Mouse (Mus musculus): ENCODE data around the gene Naglu. TPM values are rescaled to one million over a fixed set of nuclear protein-coding genes. Genes with fewer than 3 reads are reported as not detected.

Naglu gene
- polyA plus RNA-seq, 1 experiment from 2014 or later: 11.5 TPM

DNA sequence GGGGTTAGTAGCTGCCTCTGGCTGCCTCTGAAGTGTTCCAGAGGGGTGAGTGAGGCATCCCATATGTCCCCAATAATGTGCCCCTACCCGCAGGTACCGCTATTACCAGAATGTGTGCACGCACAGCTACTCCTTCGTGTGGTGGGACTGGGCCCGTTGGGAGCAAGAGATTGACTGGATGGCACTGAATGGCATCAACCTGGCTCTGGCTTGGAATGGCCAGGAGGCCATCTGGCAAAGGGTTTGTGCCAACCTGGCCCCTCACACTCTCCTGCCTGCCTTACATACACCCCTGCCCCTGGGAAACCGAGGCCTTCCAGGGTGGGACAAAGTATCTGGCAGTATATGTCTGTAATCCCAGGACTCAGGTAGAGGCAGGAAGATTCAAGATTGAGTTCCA lies 1.2 kb downstream of the Naglu start:
- 75% methylated on average over 6 of the region's 6 CpGs for WGBS
- no peak overlapping the region for H3K4me2 ChIP-seq (ENCODE audit: low read depth, low read length)
- H3K36me3 ChIP-seq (ENCODE audit: control insufficient read depth, insufficient read depth): no peaks in the 10 kb centered on the region
- H3K9me3 ChIP-seq (replicated peaks; ENCODE audit: control insufficient read depth, low read length): no peaks in the 10 kb centered on the region
- H3K4me1 ChIP-seq (ENCODE audit: control insufficient read depth, insufficient read depth, low read length): peaks cover 21% of the 10 kb centered on the region
- no peak overlapping the region for H3K4me3 ChIP-seq (ENCODE audit: low read length)
- H3K9ac ChIP-seq (ENCODE audit: low read length): no peak overlapping the region
- ATAC-seq (replicated peaks; ENCODE audit: extremely low read depth, insufficient read depth, low FRiP score): no peak
- H3K27ac ChIP-seq (ENCODE audit: low read length): no peak overlapping the region
- 0 out of 2 replicates have a peak, but pooled peaks cover 2% of the 10 kb centered on the region for H3K27me3 ChIP-seq (ENCODE audit: control insufficient read depth, insufficient read depth, low read length)

DNA sequence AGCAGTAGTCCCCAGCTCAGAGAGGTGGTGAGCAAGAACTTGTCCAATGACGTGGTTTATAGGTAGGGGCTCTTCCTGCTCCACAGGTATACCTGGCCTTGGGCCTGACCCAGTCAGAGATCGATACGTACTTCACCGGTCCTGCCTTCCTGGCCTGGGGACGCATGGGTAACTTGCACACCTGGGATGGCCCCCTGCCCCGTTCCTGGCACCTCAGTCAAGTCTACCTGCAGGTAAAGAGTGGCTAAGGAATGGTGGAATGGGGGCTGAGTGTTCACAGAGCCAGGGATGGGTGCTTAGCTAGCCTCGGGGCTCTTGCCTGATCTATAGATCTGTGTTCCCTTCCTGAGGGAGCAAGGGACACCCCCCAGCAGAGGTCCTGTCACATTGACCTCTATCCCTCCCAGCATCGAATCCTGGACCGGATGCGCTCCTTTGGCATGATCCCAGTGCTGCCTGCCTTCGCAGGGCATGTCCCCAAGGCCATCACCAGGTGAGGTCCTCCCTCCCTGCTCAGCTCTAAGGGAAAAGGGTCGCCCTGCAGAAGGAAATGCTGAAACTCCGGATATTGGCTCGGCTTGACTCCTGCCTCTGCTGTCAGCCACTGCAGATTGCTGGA lies 2.1 kb downstream of the Naglu start:
- no peak overlapping the region for H3K9ac ChIP-seq (ENCODE audit: low read length)
- H3K27me3 ChIP-seq (ENCODE audit: control insufficient read depth, insufficient read depth, low read length): peaks cover 2% of the 10 kb centered on the region; the same call in 1 of the 2 replicates
- H3K4me2 ChIP-seq (ENCODE audit: low read depth, low read length): no peak overlapping the region
- no peak overlapping the region for H3K27ac ChIP-seq (ENCODE audit: low read length)
- H3K36me3 ChIP-seq (ENCODE audit: control insufficient read depth, insufficient read depth): peaks cover 3% of the 10 kb centered on the region; the same call in 1 of the 2 replicates
- ATAC-seq (replicated peaks; ENCODE audit: extremely low read depth, insufficient read depth, low FRiP score): no peak
- H3K9me3 ChIP-seq (replicated peaks; ENCODE audit: control insufficient read depth, low read length): no peaks in the 10 kb centered on the region
- WGBS: 72% methylated on average over 14 of the region's 14 CpGs
- H3K4me3 ChIP-seq (ENCODE audit: low read length): no peak overlapping the region
- peaks cover 13% of the 10 kb centered on the region for H3K4me1 ChIP-seq (ENCODE audit: control insufficient read depth, insufficient read depth, low read length)

DNA sequence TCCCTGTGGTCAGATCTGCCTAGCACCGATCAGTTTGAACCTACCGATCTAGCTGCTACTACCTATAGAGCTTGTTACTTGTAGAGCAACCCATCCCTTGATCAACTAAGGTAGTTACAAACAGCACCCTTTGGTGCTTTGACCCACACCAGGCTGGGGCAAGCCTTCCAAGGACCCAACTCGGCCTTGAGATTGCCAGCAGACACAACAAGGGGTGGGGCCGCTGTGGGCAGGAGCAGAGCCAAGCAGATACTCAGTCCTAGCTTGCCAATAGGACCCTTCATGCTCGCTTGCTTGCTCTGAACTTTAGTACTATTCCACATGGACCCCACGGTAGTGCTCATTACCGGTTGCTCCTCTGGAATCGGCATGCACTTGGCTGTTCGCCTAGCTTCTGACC lies 8.3 kb downstream of the Naglu start, which contains the start of gene Hsd17b1:
Hsd17b1 (plus strand) TSS at position 291 of the 400 bp plus-strand sequence.
- WGBS: 68% methylated on average over 9 of the region's 9 CpGs

DNA sequence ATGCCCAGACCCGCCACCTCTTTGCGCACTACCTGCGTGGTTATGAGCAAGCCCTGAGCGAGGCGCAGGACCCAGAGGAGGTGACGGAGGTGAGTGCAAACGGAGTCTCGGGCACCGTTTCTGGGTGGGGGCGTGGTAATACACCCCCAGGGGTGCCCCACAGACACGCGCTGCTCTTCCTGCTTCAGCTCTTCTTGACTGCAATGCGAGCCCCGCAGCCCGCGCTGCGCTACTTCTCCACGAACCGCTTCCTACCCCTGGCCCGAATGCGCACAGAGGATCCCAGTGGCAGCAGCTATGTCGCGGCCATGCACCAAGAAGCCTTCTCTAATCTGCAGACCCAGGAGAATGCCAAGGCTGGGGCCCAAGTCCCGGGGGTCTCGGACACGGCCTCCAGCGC lies 9.9 kb downstream of the Naglu start:
- H3K27me3 ChIP-seq (ENCODE audit: control insufficient read depth, insufficient read depth, low read length): peaks cover 37% of the 10 kb centered on the region

More for the DNA sequence above, 8.3 kb downstream of the Naglu start, which contains the start of gene Hsd17b1:
- H3K36me3 ChIP-seq (ENCODE audit: control insufficient read depth, insufficient read depth): peaks cover 3% of the 10 kb centered on the region; the same call in 1 of the 2 replicates
- ATAC-seq (replicated peaks; ENCODE audit: extremely low read depth, insufficient read depth, low FRiP score): no peak
- no peak within 1 kb of the TSS for H3K4me2 ChIP-seq (ENCODE audit: low read depth, low read length)
- no peak within 1 kb of the TSS for H3K9ac ChIP-seq (ENCODE audit: low read length)
- no peak within 1 kb of the TSS for H3K4me3 ChIP-seq (ENCODE audit: low read length)
- no peak within 1 kb of the TSS for H3K27ac ChIP-seq (ENCODE audit: low read length)
- H3K27me3 ChIP-seq (ENCODE audit: control insufficient read depth, insufficient read depth, low read length): peaks cover 39% of the 10 kb centered on the region
- peaks cover 11% of the 10 kb centered on the region for H3K4me1 ChIP-seq (ENCODE audit: control insufficient read depth, insufficient read depth, low read length)
- no peaks in the 10 kb centered on the region for H3K9me3 ChIP-seq (replicated peaks; ENCODE audit: control insufficient read depth, low read length)

DNA sequence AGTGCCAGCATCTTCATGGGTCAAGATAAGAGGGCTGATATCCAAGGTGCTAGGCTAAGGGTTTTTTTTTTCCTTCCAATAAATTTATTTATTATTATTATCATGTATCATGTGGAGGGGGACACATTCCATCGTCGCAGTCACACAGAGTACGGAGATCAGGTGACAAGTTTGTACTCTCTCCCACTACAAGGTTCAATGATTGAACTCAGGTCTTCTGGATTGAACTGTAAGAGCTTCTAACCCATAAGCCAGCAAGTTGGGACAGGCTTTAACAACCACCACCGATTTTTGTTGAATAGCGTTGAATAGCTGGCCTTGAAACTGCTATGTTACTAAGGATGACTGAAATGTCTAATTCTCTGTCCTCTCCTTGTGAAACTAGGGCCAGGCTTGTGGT lies 10.6 kb downstream of the Naglu start:
- 70% methylated on average over 5 of the region's 5 CpGs for WGBS
- ATAC-seq (replicated peaks; ENCODE audit: extremely low read depth, insufficient read depth, low FRiP score): no peak
- peaks cover 5% of the 10 kb centered on the region; the same call in 1 of the 2 replicates for H3K36me3 ChIP-seq (ENCODE audit: control insufficient read depth, insufficient read depth)
- no peak overlapping the region for H3K27ac ChIP-seq (ENCODE audit: low read length)
- H3K27me3 ChIP-seq (ENCODE audit: control insufficient read depth, insufficient read depth, low read length): peaks cover 37% of the 10 kb centered on the region
- H3K9ac ChIP-seq (ENCODE audit: low read length): no peak overlapping the region
- H3K4me2 ChIP-seq (ENCODE audit: low read depth, low read length): no peak overlapping the region
- H3K9me3 ChIP-seq (replicated peaks; ENCODE audit: control insufficient read depth, low read length): no peaks in the 10 kb centered on the region
- peaks cover 15% of the 10 kb centered on the region for H3K4me1 ChIP-seq (ENCODE audit: control insufficient read depth, insufficient read depth, low read length)
- H3K4me3 ChIP-seq (ENCODE audit: low read length): no peak overlapping the region

More for the DNA sequence above, 9.9 kb downstream of the Naglu start:
- ATAC-seq (replicated peaks; ENCODE audit: extremely low read depth, insufficient read depth, low FRiP score): no peak
- no peak overlapping the region for H3K27ac ChIP-seq (ENCODE audit: low read length)
- no peaks in the 10 kb centered on the region for H3K9me3 ChIP-seq (replicated peaks; ENCODE audit: control insufficient read depth, low read length)
- peak overlapping the region; percentile 48 for H3K4me2 ChIP-seq (ENCODE audit: low read depth, low read length)
- peaks cover 15% of the 10 kb centered on the region for H3K4me1 ChIP-seq (ENCODE audit: control insufficient read depth, insufficient read depth, low read length)
- peaks cover 3% of the 10 kb centered on the region; the same call in 1 of the 2 replicates for H3K36me3 ChIP-seq (ENCODE audit: control insufficient read depth, insufficient read depth)
- H3K9ac ChIP-seq (ENCODE audit: low read length): no peak overlapping the region
- peak overlapping the region; percentile 23 for H3K4me3 ChIP-seq (ENCODE audit: low read length)
- 6% methylated on average over 27 of the region's 27 CpGs for WGBS

DNA sequence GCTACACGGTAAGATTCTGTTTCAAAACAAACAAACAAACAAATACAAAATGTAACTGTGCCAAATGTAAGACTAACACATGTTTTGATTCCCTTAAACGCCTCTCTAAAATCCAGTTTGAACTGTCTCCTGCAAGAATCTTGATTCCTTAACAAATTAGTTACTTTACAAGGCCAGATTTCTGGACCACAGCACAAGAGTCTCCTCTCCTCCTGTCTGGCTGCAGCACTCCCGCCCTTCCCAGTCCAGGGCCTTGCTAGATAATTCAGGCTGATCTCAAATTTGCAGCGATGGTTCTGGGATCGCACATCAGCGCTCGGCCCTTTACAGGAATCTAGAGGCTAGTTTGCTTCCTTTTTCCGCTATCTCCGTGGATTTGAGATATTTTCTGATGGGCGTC lies 11.8 kb downstream of the Naglu start:
- 9% methylated on average over 10 of the region's 10 CpGs for WGBS
- H3K36me3 ChIP-seq (ENCODE audit: control insufficient read depth, insufficient read depth): peaks cover 5% of the 10 kb centered on the region; the same call in 1 of the 2 replicates
- peak overlapping the region; percentile 83 for H3K4me3 ChIP-seq (ENCODE audit: low read length)
- H3K9ac ChIP-seq (ENCODE audit: low read length): peak overlapping the region; percentile 75
- H3K4me2 ChIP-seq (ENCODE audit: low read depth, low read length): peak overlapping the region; percentile 97
- no peaks in the 10 kb centered on the region for H3K9me3 ChIP-seq (replicated peaks; ENCODE audit: control insufficient read depth, low read length)
- H3K27me3 ChIP-seq (ENCODE audit: control insufficient read depth, insufficient read depth, low read length): peaks cover 37% of the 10 kb centered on the region
- no peak for ATAC-seq (replicated peaks; ENCODE audit: extremely low read depth, insufficient read depth, low FRiP score)
- H3K4me1 ChIP-seq (ENCODE audit: control insufficient read depth, insufficient read depth, low read length): peaks cover 23% of the 10 kb centered on the region
- peak overlapping the region; percentile 92 for H3K27ac ChIP-seq (ENCODE audit: low read length)

DNA sequence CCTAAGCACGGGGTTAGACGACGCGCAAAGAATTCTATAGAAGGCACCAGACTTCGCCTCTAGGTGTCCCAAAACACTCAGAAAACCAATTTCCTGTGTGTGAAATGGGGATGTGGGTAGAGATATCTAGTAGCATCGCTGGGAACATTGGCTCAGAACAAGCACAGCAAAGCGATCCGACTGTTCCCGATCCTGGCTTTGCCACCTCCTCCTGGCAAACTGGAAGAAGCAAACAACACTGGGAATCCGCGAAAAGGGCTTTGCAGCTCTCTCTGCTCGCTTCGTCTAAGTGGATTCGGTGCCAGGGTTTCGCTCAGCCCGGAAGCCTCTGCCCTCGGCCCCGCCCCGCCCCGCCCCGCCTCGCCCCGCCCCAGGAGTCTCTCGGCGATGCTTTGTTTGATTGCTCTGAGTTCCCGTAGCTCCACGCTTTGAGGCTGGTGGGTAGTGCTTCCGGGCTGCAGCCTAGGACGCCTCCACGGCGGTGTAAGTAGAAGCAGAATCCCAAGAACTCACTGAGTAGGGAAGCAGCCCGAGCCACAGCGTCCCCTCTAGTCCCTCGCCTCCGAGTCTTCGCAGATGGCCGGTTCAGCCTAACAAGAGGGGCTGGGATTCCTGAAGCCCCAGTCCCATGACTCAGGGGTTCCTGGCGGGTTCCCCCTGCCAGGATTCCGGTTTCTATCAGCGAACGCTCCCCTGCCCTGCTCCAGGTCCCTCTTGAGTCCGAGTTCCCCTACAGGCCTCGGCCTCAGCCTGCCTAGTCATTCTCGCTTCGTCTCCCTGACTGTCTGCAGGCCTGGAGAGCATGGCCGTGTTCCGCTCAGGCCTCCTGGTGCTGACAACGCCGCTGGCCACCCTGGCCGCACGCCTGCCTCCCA lies 12.6 kb downstream of the Naglu start, which contains the start of gene Coasy:
Coasy (plus strand) TSS at position 358 of the 875 bp plus-strand sequence.
- Histone ChIP-seq H3K27me3 (ENCODE audit: control insufficient read depth, insufficient read depth, low read length) (peaks cover 32% of the 10 kb centered on the region), H3K36me3 (ENCODE audit: control insufficient read depth, insufficient read depth) (peaks cover 2% of the 10 kb centered on the region; the same call in 1 of the 2 replicates), H3K4me3 (ENCODE audit: low read length) (peak within 1 kb of the TSS; percentile 83), H3K9ac (ENCODE audit: low read length) (peak within 1 kb of the TSS; percentile 90), H3K27ac (ENCODE audit: low read length) (peak within 1 kb of the TSS; percentile 92), H3K9me3 (replicated peaks; ENCODE audit: control insufficient read depth, low read length) (no peaks in the 10 kb centered on the region), H3K4me2 (ENCODE audit: low read depth, low read length) (peak within 1 kb of the TSS; percentile 97), H3K4me1 (ENCODE audit: control insufficient read depth, insufficient read depth, low read length) (peaks cover 26% of the 10 kb centered on the region)
- WGBS: under 1% methylated on average over 51 of the region's 51 CpGs
- peak; percentile 88 for ATAC-seq (replicated peaks; ENCODE audit: extremely low read depth, insufficient read depth, low FRiP score)

DNA sequence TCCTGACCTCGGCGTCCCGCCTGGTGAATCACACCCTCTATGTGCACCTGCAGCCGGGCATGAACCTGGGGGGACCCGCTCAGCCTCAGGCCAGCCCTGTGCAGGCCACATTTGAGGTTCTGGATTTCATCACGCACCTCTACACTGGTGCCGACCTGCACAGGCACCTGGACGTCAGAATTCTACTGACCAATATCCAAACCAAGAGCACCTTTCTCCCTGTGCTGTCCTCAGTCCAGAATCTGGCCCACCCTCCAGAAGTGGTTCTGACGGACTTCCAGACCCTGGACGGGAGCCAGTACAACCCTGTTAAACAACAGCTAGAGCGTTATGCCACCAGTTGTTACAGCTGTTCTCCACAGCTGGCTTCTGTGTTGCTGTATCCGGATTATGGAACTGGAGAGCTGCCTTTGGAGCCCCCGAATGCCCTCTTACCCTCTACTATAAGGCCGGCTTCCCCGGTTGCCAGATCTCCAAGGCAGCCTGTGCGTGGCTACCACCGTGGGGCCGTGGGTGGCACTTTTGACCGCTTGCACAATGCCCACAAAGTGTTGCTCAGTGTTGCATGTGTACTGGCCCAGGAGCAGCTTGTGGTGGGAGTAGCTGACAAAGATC lies 13.4 kb downstream of the Naglu start:
- ATAC-seq (replicated peaks; ENCODE audit: extremely low read depth, insufficient read depth, low FRiP score): no peak
- Histone ChIP-seq H3K9ac (ENCODE audit: low read length) (peak overlapping the region; percentile 90), H3K4me2 (ENCODE audit: low read depth, low read length) (peak overlapping the region; percentile 97), H3K27me3 (ENCODE audit: control insufficient read depth, insufficient read depth, low read length) (peaks cover 26% of the 10 kb centered on the region), H3K36me3 (ENCODE audit: control insufficient read depth, insufficient read depth) (peaks cover 2% of the 10 kb centered on the region; the same call in 1 of the 2 replicates), H3K27ac (ENCODE audit: low read length) (peak overlapping the region; percentile 92), H3K4me3 (ENCODE audit: low read length) (peak overlapping the region; percentile 83), H3K9me3 (replicated peaks; ENCODE audit: control insufficient read depth, low read length) (no peaks in the 10 kb centered on the region), H3K4me1 (ENCODE audit: control insufficient read depth, insufficient read depth, low read length) (peaks cover 32% of the 10 kb centered on the region)
- WGBS: 30% methylated on average over 19 of the region's 19 CpGs
